Mouse (Mus musculus) kidney, postnatal 0 days (tissue): ENCODE data around the gene Far2. TPM values are rescaled to one million over a fixed set of nuclear protein-coding genes. Genes with fewer than 3 reads are reported as not detected.
A peak's percentile ranks its signal among the peaks of the same experiment; 100 is the strongest.
"Not testable (repeated sequence)": the region's sequence is repeated elsewhere in the genome, so short reads cannot be mapped to it uniquely, and the experiment has no call there.

Source experiments
- ATAC-seq: fragments of 200-750 bp; cut with Nextera tagmentation; replicated peaks from 2 replicates; pipeline ENCODE4 v1.8.0; 2017; ENCODE audit warnings: low read depth, moderate number of reproducible peaks, moderate TSS enrichment, moderate library complexity; ENCODE audit not compliant: low FRiP score
- DNase-seq: peaks from one replicate; pipeline ENCODE4 v3.0.0-alpha.2; 2016; ENCODE audit warnings: low spot score
- H3K27ac ChIP-seq: fragments of 300-500 bp; sonication (generic); 2 replicates; pipeline ENCODE4 v1.5.1; 2014; ENCODE audit warnings: mild to moderate bottlenecking
- H3K27me3 ChIP-seq: fragments of 300-500 bp; sonication (generic); 2 replicates; pipeline ENCODE4 v1.6.1; 2014; ENCODE audit warnings: low read length, mixed read lengths; ENCODE audit not compliant: insufficient read depth
- H3K36me3 ChIP-seq: fragments of 300-500 bp; sonication (generic); 2 replicates; pipeline ENCODE4 v1.6.1; 2014; ENCODE audit warnings: low read length, mixed read lengths; ENCODE audit not compliant: insufficient read depth
- H3K4me1 ChIP-seq: fragments of 300-500 bp; sonication (generic); replicated peaks from 2 replicates; pipeline ENCODE4 v1.6.1; 2014; ENCODE audit warnings: antibody characterized with exemption, low read length, mixed read lengths; ENCODE audit not compliant: insufficient read depth
- H3K4me2 ChIP-seq: fragments of 300-500 bp; sonication (generic); 2 replicates; pipeline ENCODE4 v1.6.1; 2014; ENCODE audit warnings: mild to moderate bottlenecking, low read length, moderate library complexity, mixed read lengths
- H3K4me3 ChIP-seq: fragments of 300-500 bp; sonication (generic); replicated peaks from 2 replicates; pipeline ENCODE4 v1.5.1; 2014; ENCODE audit warnings: low read depth, low read length
- H3K9ac ChIP-seq: fragments of 300-500 bp; sonication (generic); 2 replicates; pipeline ENCODE4 v1.6.1; 2014; ENCODE audit warnings: low read depth, low read length
- H3K9me3 ChIP-seq: fragments of 300-500 bp; sonication (generic); replicated peaks from 2 replicates; pipeline ENCODE4 v1.6.1; 2016; ENCODE audit warnings: low read length, inconsistent platforms, mixed read lengths
- CTCF ChIP-seq: IDR thresholded peaks from 2 replicates; pipeline ENCODE4 v1.5.1; 2016; ENCODE audit warnings: antibody characterized with exemption, low read depth, mild to moderate bottlenecking, moderate library complexity
- WGBS: fragments of 180-500 bp; shearing (Covaris S2); extraction: QIAGEN DNeasy Blood & Tissue Kit; methylation state at CpG from one replicate; pipeline ENCODE4 v1.1.7; 2014; 5-methylcytosine and 5-hydroxymethylcytosine counted together
- polyA plus RNA-seq: library from polyadenylated mRNA; unstranded; fragments of >200 nt; fragmentation: Nextera tagmentation; extraction: Ambion mirVana; gene quantifications from 2 replicates; pipeline ENCODE4 v1.2.1, GENCODE M21; 2015

The Far2 gene
- polyA plus RNA-seq, 1 experiment from 2014 or later = 3.2 TPM

- Histone ChIP-seq H3K4me1 (no peaks in the 10 kb centered on the region), H3K36me3 (no peaks in the 10 kb centered on the region), H3K27me3 (no peaks in the 10 kb centered on the region), H3K9me3 (no peaks in the 10 kb centered on the region), H3K9ac (no peak overlapping the region), H3K4me3 (no peak overlapping the region), H3K4me2 (no peak overlapping the region), H3K27ac (no peak overlapping the region)
- TF ChIP-seq CTCF = no peak
- DNase-seq (no peak), ATAC-seq (no peak)
Observed at GRCm38 (mm10) chr6:148133536-148133935, 86.5 kb downstream of the Far2 start.

- Histone ChIP-seq H3K4me2 (no peak overlapping the region), H3K9me3 (no peaks in the 10 kb centered on the region), H3K4me3 (no peak overlapping the region), H3K9ac (no peak overlapping the region), H3K4me1 (no peaks in the 10 kb centered on the region), H3K27ac (no peak overlapping the region), H3K36me3 (no peaks in the 10 kb centered on the region), H3K27me3 (no peaks in the 10 kb centered on the region)
- ATAC-seq = peak; percentile 66
- peak; percentile 98 for TF ChIP-seq CTCF
- DNase-seq = peak; percentile 90
- WGBS = 28% methylated on average over 9 of the region's 9 CpGs
Observed at GRCm38 (mm10) chr6:148135769-148136382, 88.8 kb downstream of the Far2 start.

GRCm38 (mm10) chr6:148139288-148139995, 92.4 kb downstream of the Far2 start:
- Histone ChIP-seq H3K36me3 (no peaks in the 10 kb centered on the region), H3K4me2 (no peak overlapping the region), H3K9me3 (no peaks in the 10 kb centered on the region), H3K4me1 (no peaks in the 10 kb centered on the region), H3K9ac (no peak overlapping the region), H3K4me3 (no peak overlapping the region), H3K27me3 (no peaks in the 10 kb centered on the region), H3K27ac (no peak overlapping the region)
- WGBS = 88% methylated on average over 6 of the region's 6 CpGs
- ATAC-seq (no peak), DNase-seq (no peak)
- no peak for TF ChIP-seq CTCF

GRCm38 (mm10) chr6:148141874-148142273, 94.8 kb downstream of the Far2 start:
- H3K4me3 ChIP-seq = no peak overlapping the region
- DNase-seq = no peak
- H3K9ac ChIP-seq = no peak overlapping the region
- no peaks in the 10 kb centered on the region for H3K36me3 ChIP-seq
- H3K27ac ChIP-seq = no peak overlapping the region
- 82% methylated on average over 5 of the region's 5 CpGs for WGBS
- no peaks in the 10 kb centered on the region for H3K4me1 ChIP-seq
- no peaks in the 10 kb centered on the region for H3K27me3 ChIP-seq
- no peak for TF ChIP-seq CTCF
- no peak for ATAC-seq
- H3K9me3 ChIP-seq = no peaks in the 10 kb centered on the region
- H3K4me2 ChIP-seq = no peak overlapping the region

GRCm38 (mm10) chr6:148142421-148142820, 95.4 kb downstream of the Far2 start:
- no peak for ATAC-seq
- WGBS = 83% methylated on average over 1 of the region's 1 CpGs
- DNase-seq = no peak
- Histone ChIP-seq H3K27ac (no peak overlapping the region), H3K9ac (no peak overlapping the region), H3K4me3 (no peak overlapping the region), H3K4me2 (no peak overlapping the region), H3K4me1 (no peaks in the 10 kb centered on the region), H3K36me3 (no peaks in the 10 kb centered on the region), H3K9me3 (no peaks in the 10 kb centered on the region), H3K27me3 (no peaks in the 10 kb centered on the region)
- no peak for TF ChIP-seq CTCF

GRCm38 (mm10) chr6:148152305-148152704, 105.2 kb downstream of the Far2 start:
- WGBS = 58% methylated on average over 4 of the region's 4 CpGs
- not testable (repeated sequence) for H3K9ac ChIP-seq, H3K4me1 ChIP-seq, H3K4me3 ChIP-seq, H3K27me3 ChIP-seq, DNase-seq, H3K27ac ChIP-seq, H3K36me3 ChIP-seq, H3K4me2 ChIP-seq, H3K9me3 ChIP-seq, ATAC-seq
